Mouse (Mus musculus) limb, embryonic 10.5 days (tissue): Measurements from ENCODE around the gene Cdipt. TPM values are rescaled to one million over a fixed set of nuclear protein-coding genes. Genes with fewer than 3 reads are reported as not detected.

Experiments
- DNase-seq: peaks from one replicate; pipeline ENCODE4 v3.0.0-alpha.2; 2017; ENCODE audit warnings: low spot score
- H3K27ac ChIP-seq: fragments of 300-500 bp; sonication (generic); 2 replicates; pipeline ENCODE4 v1.5.1; 2016; ENCODE audit warnings: mild to moderate bottlenecking
- H3K27me3 ChIP-seq: fragments of 300-500 bp; sonication (generic); 2 replicates; pipeline ENCODE4 v1.6.1; 2016; ENCODE audit warnings: low read depth, mild to moderate bottlenecking; ENCODE audit not compliant: poor library complexity, severe bottlenecking
- H3K36me3 ChIP-seq: fragments of 300-500 bp; sonication (generic); 2 replicates; pipeline ENCODE4 v1.6.1; 2016; ENCODE audit warnings: mild to moderate bottlenecking, moderate library complexity
- H3K4me1 ChIP-seq: fragments of 300-500 bp; sonication (generic); 2 replicates; pipeline ENCODE4 v1.6.1; 2016
- H3K4me3 ChIP-seq: fragments of 300-500 bp; sonication (generic); 2 replicates; pipeline ENCODE4 v1.5.1; 2016; ENCODE audit warnings: mild to moderate bottlenecking, moderate library complexity
- H3K9me3 ChIP-seq: fragments of 300-500 bp; sonication (generic); replicated peaks from 2 replicates; pipeline ENCODE4 v1.6.1; 2016; ENCODE audit warnings: mild to moderate bottlenecking
- WGBS: fragments of 180-500 bp; shearing (Covaris S2); methylation state at CpG from one replicate; pipeline ENCODE4 v1.1.7; 2016; 5-methylcytosine and 5-hydroxymethylcytosine counted together
- polyA plus RNA-seq: library from polyadenylated mRNA; unstranded; fragments of >200 nt; fragmentation: Nextera tagmentation; extraction: Ambion mirVana; gene quantifications from 2 replicates; pipeline ENCODE4 v1.2.1, GENCODE M21; 2016

Cdipt gene
- polyA plus RNA-seq, 1 experiment from 2014 or later: 99.5 TPM

- Histone ChIP-seq H3K4me1 (no peaks in the 10 kb centered on the region; the same call in 1 of the 2 replicates), H3K27me3 (no peaks in the 10 kb centered on the region), H3K4me3 (0 out of 2 replicates have a peak overlapping the region, but pooled peaks have one; percentile 1), H3K9me3 (no peaks in the 10 kb centered on the region), H3K27ac (peak overlapping the region; percentile 64), H3K36me3 (peaks cover 23% of the 10 kb centered on the region)
- 72% methylated on average over 9 of the region's 9 CpGs for WGBS
- DNase-seq: no peak
Measured at GRCm38 (mm10) chr7:127008239-127009019, 32.7 kb downstream of the Cdipt start.

GRCm38 (mm10) chr7:127009307-127010085, 33.8 kb downstream of the Cdipt start:
- Histone ChIP-seq H3K4me1 (peaks cover 7% of the 10 kb centered on the region), H3K27ac (0 out of 2 replicates have a peak overlapping the region, but pooled peaks have one; percentile 64), H3K4me3 (no peak overlapping the region), H3K9me3 (no peaks in the 10 kb centered on the region), H3K36me3 (peaks cover 34% of the 10 kb centered on the region), H3K27me3 (no peaks in the 10 kb centered on the region)
- 88% methylated on average over 17 of the region's 17 CpGs for WGBS
- no peak for DNase-seq

GRCm38 (mm10) chr7:127011051-127011450, 35.3 kb downstream of the Cdipt start:
- no peaks in the 10 kb centered on the region for H3K9me3 ChIP-seq
- no peak overlapping the region for H3K27ac ChIP-seq
- H3K36me3 ChIP-seq: peaks cover 48% of the 10 kb centered on the region
- no peaks in the 10 kb centered on the region for H3K27me3 ChIP-seq
- peaks cover 22% of the 10 kb centered on the region for H3K4me1 ChIP-seq
- no peak for DNase-seq
- WGBS: 90% methylated on average over 2 of the region's 2 CpGs
- no peak overlapping the region for H3K4me3 ChIP-seq

- peaks cover 24% of the 10 kb centered on the region for H3K4me1 ChIP-seq
- peaks cover 48% of the 10 kb centered on the region for H3K36me3 ChIP-seq
- WGBS: 68% methylated on average over 2 of the region's 2 CpGs
- no peaks in the 10 kb centered on the region for H3K27me3 ChIP-seq
- H3K9me3 ChIP-seq: no peaks in the 10 kb centered on the region
- H3K27ac ChIP-seq: no peak overlapping the region
- H3K4me3 ChIP-seq: no peak overlapping the region
- DNase-seq: no peak
Measured at GRCm38 (mm10) chr7:127011717-127012116, 36.0 kb downstream of the Cdipt start.

- no peaks in the 10 kb centered on the region for H3K27me3 ChIP-seq
- H3K27ac ChIP-seq: no peak overlapping the region
- no peak overlapping the region for H3K4me3 ChIP-seq
- 89% methylated on average over 6 of the region's 6 CpGs for WGBS
- H3K4me1 ChIP-seq: peaks cover 24% of the 10 kb centered on the region
- peaks cover 48% of the 10 kb centered on the region for H3K36me3 ChIP-seq
- DNase-seq: no peak
- H3K9me3 ChIP-seq: no peaks in the 10 kb centered on the region
Measured at GRCm38 (mm10) chr7:127012374-127012773, 36.7 kb downstream of the Cdipt start.

GRCm38 (mm10) chr7:127012845-127013244, 37.1 kb downstream of the Cdipt start:
- no peak for DNase-seq
- Histone ChIP-seq H3K9me3 (no peaks in the 10 kb centered on the region), H3K36me3 (peaks cover 48% of the 10 kb centered on the region), H3K4me3 (no peak overlapping the region), H3K27ac (no peak overlapping the region), H3K4me1 (peaks cover 27% of the 10 kb centered on the region), H3K27me3 (no peaks in the 10 kb centered on the region)
- 93% methylated on average over 10 of the region's 10 CpGs for WGBS

- no peak overlapping the region for H3K4me3 ChIP-seq
- peaks cover 48% of the 10 kb centered on the region for H3K36me3 ChIP-seq
Measured at GRCm38 (mm10) chr7:127013385-127013784, 37.7 kb downstream of the Cdipt start.

GRCm38 (mm10) chr7:127014320-127014719, 38.6 kb downstream of the Cdipt start, which contains the start of gene Mvp:
Gene Mvp (minus strand): TSS chr7:127014621.
- Histone ChIP-seq H3K9me3 (no peaks in the 10 kb centered on the region), H3K4me3 (peak within 1 kb of the TSS; percentile 87), H3K27me3 (no peaks in the 10 kb centered on the region), H3K4me1 (peaks cover 42% of the 10 kb centered on the region), H3K27ac (peak within 1 kb of the TSS; percentile 98), H3K36me3 (peaks cover 48% of the 10 kb centered on the region)
- WGBS: 50% methylated on average over 11 of the region's 11 CpGs
- DNase-seq: peak; percentile 54

More at GRCm38 (mm10) chr7:127013385-127013784, 37.7 kb downstream of the Cdipt start:
- H3K9me3 ChIP-seq: no peaks in the 10 kb centered on the region
- peaks cover 32% of the 10 kb centered on the region for H3K4me1 ChIP-seq
- no peaks in the 10 kb centered on the region for H3K27me3 ChIP-seq
- no peak for DNase-seq
- WGBS: 89% methylated on average over 6 of the region's 6 CpGs
- no peak overlapping the region for H3K27ac ChIP-seq

- H3K9me3 ChIP-seq: no peaks in the 10 kb centered on the region
- no peaks in the 10 kb centered on the region for H3K27me3 ChIP-seq
- no peak for DNase-seq
- H3K36me3 ChIP-seq: peaks cover 48% of the 10 kb centered on the region
- H3K27ac ChIP-seq: peak overlapping the region; percentile 98; the same call in 1 of the 2 replicates
- peaks cover 48% of the 10 kb centered on the region for H3K4me1 ChIP-seq
- 92% methylated on average over 12 of the region's 12 CpGs for WGBS
- peak overlapping the region; percentile 87 for H3K4me3 ChIP-seq
Measured at GRCm38 (mm10) chr7:127014993-127015392, 39.3 kb downstream of the Cdipt start.

- H3K4me1 ChIP-seq: peaks cover 59% of the 10 kb centered on the region
- no peak for DNase-seq
- H3K36me3 ChIP-seq: peaks cover 47% of the 10 kb centered on the region
- H3K9me3 ChIP-seq: no peaks in the 10 kb centered on the region
- peak overlapping the region; percentile 98 for H3K27ac ChIP-seq
- H3K4me3 ChIP-seq: peak overlapping the region; percentile 87
- no peaks in the 10 kb centered on the region for H3K27me3 ChIP-seq
- 4% methylated on average over 10 of the region's 10 CpGs for WGBS
Measured at GRCm38 (mm10) chr7:127016081-127016480, 40.4 kb downstream of the Cdipt start.

- no peaks in the 10 kb centered on the region for H3K27me3 ChIP-seq
- H3K4me3 ChIP-seq: peak within 1 kb of the TSS; percentile 87
- H3K27ac ChIP-seq: peak within 1 kb of the TSS; percentile 98
- no peak for DNase-seq
- peaks cover 61% of the 10 kb centered on the region for H3K4me1 ChIP-seq
- no peaks in the 10 kb centered on the region for H3K9me3 ChIP-seq
- peaks cover 45% of the 10 kb centered on the region for H3K36me3 ChIP-seq
Measured at GRCm38 (mm10) chr7:127016481-127016485, 40.6 kb downstream of the Cdipt start, which contains the start of gene Pagr1b. Gene Pagr1b (minus strand): TSS chr7:127016484.

- H3K27me3 ChIP-seq: no peaks in the 10 kb centered on the region
- H3K4me1 ChIP-seq: peaks cover 64% of the 10 kb centered on the region
- peak overlapping the region; percentile 87 for H3K4me3 ChIP-seq
- peak; percentile 72 for DNase-seq
- peak overlapping the region; percentile 98 for H3K27ac ChIP-seq
- under 1% methylated on average over 22 of the region's 22 CpGs for WGBS
- H3K9me3 ChIP-seq: no peaks in the 10 kb centered on the region
- peaks cover 44% of the 10 kb centered on the region for H3K36me3 ChIP-seq
Measured at GRCm38 (mm10) chr7:127016486-127016938, 40.8 kb downstream of the Cdipt start.
